Mouse (Mus musculus) MEL (cell line): ENCODE measurements around the gene Diras2. TPM values are rescaled to one million over a fixed set of nuclear protein-coding genes. Genes with fewer than 3 reads are reported as not detected.

Experiments
- DNase-seq: peaks from one replicate; pipeline ENCODE4 v3.0.0; 2011; ENCODE audit warnings: low read depth, low spot score
- H3K27ac ChIP-seq: 2 replicates; pipeline ENCODE4 v1.5.1; 2012; ENCODE audit warnings: low read depth, mild to moderate bottlenecking, control low read depth, low read length, moderate library complexity; ENCODE audit not compliant: control insufficient read depth
- H3K27me3 ChIP-seq, 2 experiments: fragments of 150-350 bp in 1 of 2; sonication (generic) in 1 of 2; 2 replicates each; pipeline ENCODE4 v1.6.1; 2012; ENCODE audit warnings: low read length in 2 of 2, mild to moderate bottlenecking in 2 of 2, improper control_type of control experiment in 1 of 2, moderate library complexity in 1 of 2; ENCODE audit not compliant: insufficient read depth in 2 of 2, control insufficient read depth in 1 of 2
- H3K36me3 ChIP-seq, 2 experiments: 2 replicates each; pipeline ENCODE4 v1.6.1; 2012 to 2014; ENCODE audit warnings: low read length in 2 of 2, improper control_type of control experiment in 1 of 2, inconsistent platforms in 1 of 2, mild to moderate bottlenecking in 1 of 2; ENCODE audit not compliant: insufficient read depth in 2 of 2, control insufficient read depth in 1 of 2
- H3K4me1 ChIP-seq, 2 experiments: fragments of 150-350 bp in 1 of 2; sonication (generic) in 1 of 2; 2 replicates each; pipeline ENCODE4 v1.6.1; 2012; ENCODE audit warnings: low read length in 2 of 2, improper control_type of control experiment in 1 of 2, mild to moderate bottlenecking in 1 of 2; ENCODE audit not compliant: insufficient read depth in 2 of 2, control insufficient read depth in 1 of 2
- H3K4me3 ChIP-seq, 2 experiments: fragments of 150-350 bp in 1 of 2; sonication (generic) in 1 of 2; 2 replicates each; pipeline ENCODE4 v1.5.1; 2012; ENCODE audit warnings: low read depth in 2 of 2, low read length in 2 of 2, mild to moderate bottlenecking in 2 of 2, moderate library complexity in 2 of 2, control low read depth in 1 of 2, improper control_type of control experiment in 1 of 2; ENCODE audit not compliant: control insufficient read depth in 1 of 2, insufficient read depth in 1 of 2
- H3K79me2 ChIP-seq: 2 replicates; pipeline ENCODE4 v1.6.1; 2012; ENCODE audit warnings: mild to moderate bottlenecking, low read length, moderate library complexity; ENCODE audit not compliant: control insufficient read depth, poor library complexity, insufficient read depth
- H3K9ac ChIP-seq: 2 replicates; pipeline ENCODE4 v1.6.1; 2012; ENCODE audit warnings: low read depth, mild to moderate bottlenecking, control low read depth, low read length, moderate library complexity; ENCODE audit not compliant: control insufficient read depth, poor library complexity, severe bottlenecking
- H3K9me3 ChIP-seq: fragments of 150-350 bp; sonication (generic); replicated peaks from 2 replicates; pipeline ENCODE4 v1.6.1; 2012; ENCODE audit warnings: mild to moderate bottlenecking, low read length, improper control_type of control experiment, moderate library complexity; ENCODE audit not compliant: insufficient read depth
- BHLHE40 ChIP-seq: IDR thresholded peaks from 2 replicates; pipeline ENCODE4 v1.6.1; 2012; ENCODE audit warnings: low read depth, mild to moderate bottlenecking, inconsistent platforms, low read length, improper control_type of control experiment, borderline replicate concordance
- CHD2 ChIP-seq: IDR thresholded peaks from 2 replicates; pipeline ENCODE4 v1.6.1; 2011; ENCODE audit warnings: low read length, improper control_type of control experiment
- E2F4 ChIP-seq: IDR thresholded peaks from 2 replicates; pipeline ENCODE4 v1.6.1; 2011; ENCODE audit warnings: low read depth, low read length, improper control_type of control experiment, borderline replicate concordance
- ELF1 ChIP-seq: IDR thresholded peaks from 2 replicates; pipeline ENCODE4 v1.6.1; 2014; ENCODE audit warnings: low read depth, mild to moderate bottlenecking, inconsistent platforms, low read length, improper control_type of control experiment, moderate library complexity
- GABPA ChIP-seq: IDR thresholded peaks from 2 replicates; pipeline ENCODE4 v1.6.1; 2012; ENCODE audit warnings: low read depth, mild to moderate bottlenecking, inconsistent platforms, low read length, improper control_type of control experiment, moderate library complexity
- KAT2A ChIP-seq: conservative IDR thresholded peaks from 2 replicates; pipeline ENCODE4 v1.6.1; 2012; ENCODE audit warnings: low read depth, low read length, improper control_type of control experiment, inconsistent platforms
- MAFK ChIP-seq: IDR thresholded peaks from 2 replicates; pipeline ENCODE4 v1.6.1; 2011; ENCODE audit warnings: low read depth, mild to moderate bottlenecking, low read length, improper control_type of control experiment, borderline replicate concordance
- NRF1 ChIP-seq: IDR thresholded peaks from 2 replicates; pipeline ENCODE4 v1.6.1; 2014; ENCODE audit warnings: low read depth, mild to moderate bottlenecking, inconsistent platforms, low read length, improper control_type of control experiment, moderate library complexity; ENCODE audit not compliant: poor library complexity, insufficient read depth, severe bottlenecking
- POLR2AphosphoS2 ChIP-seq: IDR thresholded peaks from 2 replicates; pipeline ENCODE4 v1.6.1; 2011; ENCODE audit warnings: low read length, improper control_type of control experiment
- RAD21 ChIP-seq: IDR thresholded peaks from 2 replicates; pipeline ENCODE4 v1.6.1; 2011; ENCODE audit warnings: mild to moderate bottlenecking, low read depth, low read length, improper control_type of control experiment
- RCOR1 ChIP-seq: IDR thresholded peaks from 2 replicates; pipeline ENCODE4 v1.6.1; 2012; ENCODE audit warnings: low read depth, mild to moderate bottlenecking, inconsistent platforms, low read length, improper control_type of control experiment
- SMC3 ChIP-seq: IDR thresholded peaks from 2 replicates; pipeline ENCODE4 v1.6.1; 2011; ENCODE audit warnings: low read depth, low read length, improper control_type of control experiment
- ZKSCAN1 ChIP-seq: IDR thresholded peaks from 2 replicates; pipeline ENCODE4 v1.6.1; 2012; ENCODE audit warnings: low read depth, mild to moderate bottlenecking, inconsistent platforms, low read length, improper control_type of control experiment, moderate library complexity
- ZMIZ1 ChIP-seq: IDR thresholded peaks from 2 replicates; pipeline ENCODE4 v1.6.1; 2012; ENCODE audit warnings: low read depth, mild to moderate bottlenecking, inconsistent platforms, low read length, improper control_type of control experiment, moderate library complexity
- ZNF384 ChIP-seq: IDR thresholded peaks from 2 replicates; pipeline ENCODE4 v1.6.1; 2012; ENCODE audit warnings: low read depth, mild to moderate bottlenecking, inconsistent platforms, low read length, improper control_type of control experiment
- polyA plus RNA-seq, 2 experiments: library from polyadenylated mRNA; stranded (reverse) in 1 of 2; unstranded in 1 of 2; fragments of >175 nt in 1 of 2; fragments of >200 nt in 1 of 2; gene quantifications; 2 replicates each; pipeline versions ENCODE4 v1.2.1 to v1.2.4; 2012; ENCODE audit warnings: low replicate concordance in 2 of 2, low read depth in 1 of 2; ENCODE audit not compliant: insufficient read length in 2 of 2, insufficient read depth in 1 of 2, missing spikeins in 1 of 2
- total RNA-seq: library from RNA; depleted of rRNA; stranded (reverse); fragments of 300-350 nt; gene quantifications from 2 replicates; pipeline ENCODE4 v1.2.3, GENCODE M21; 2012

Diras2 gene
- total and polyA plus RNA-seq, 3 experiments: not detected

DNA sequence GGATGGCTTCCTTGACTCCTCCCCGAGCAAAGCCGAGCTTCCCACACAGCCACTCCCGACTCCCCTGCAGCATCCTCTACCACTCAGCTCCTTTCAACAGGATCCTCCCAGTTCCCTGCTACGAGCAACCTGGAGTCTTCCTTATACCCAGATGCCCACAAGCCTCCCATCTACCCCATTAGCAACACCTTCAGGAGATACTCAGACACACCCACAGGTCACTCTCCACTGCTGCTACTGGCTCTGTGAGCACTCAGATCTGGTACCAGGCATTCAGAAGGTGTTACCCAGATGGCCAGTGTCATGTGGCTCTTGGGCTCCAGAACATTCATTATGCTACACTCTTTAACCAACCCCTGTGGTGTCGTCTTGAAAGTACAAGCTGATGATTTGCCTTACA lies 11.7 kb downstream of the Diras2 start:
- H3K4me1 ChIP-seq: no peaks in the 10 kb centered on the region
- no peaks in the 10 kb centered on the region for H3K36me3 ChIP-seq
- no peaks in the 10 kb centered on the region for H3K9me3 ChIP-seq
- H3K9ac ChIP-seq: no peak overlapping the region
- TF ChIP-seq RAD21: no peak
- no peak for TF ChIP-seq RCOR1
- no peak for TF ChIP-seq ZKSCAN1
- TF ChIP-seq NRF1: no peak
- TF ChIP-seq MAFK: no peak
- no peak for TF ChIP-seq GABPA
- no peak for TF ChIP-seq ZMIZ1
- no peak overlapping the region for H3K27ac ChIP-seq
- H3K27me3 ChIP-seq: no peaks in the 10 kb centered on the region
- H3K4me3 ChIP-seq: no peak overlapping the region
- no peak for DNase-seq
- no peaks in the 10 kb centered on the region for H3K79me2 ChIP-seq

DNA sequence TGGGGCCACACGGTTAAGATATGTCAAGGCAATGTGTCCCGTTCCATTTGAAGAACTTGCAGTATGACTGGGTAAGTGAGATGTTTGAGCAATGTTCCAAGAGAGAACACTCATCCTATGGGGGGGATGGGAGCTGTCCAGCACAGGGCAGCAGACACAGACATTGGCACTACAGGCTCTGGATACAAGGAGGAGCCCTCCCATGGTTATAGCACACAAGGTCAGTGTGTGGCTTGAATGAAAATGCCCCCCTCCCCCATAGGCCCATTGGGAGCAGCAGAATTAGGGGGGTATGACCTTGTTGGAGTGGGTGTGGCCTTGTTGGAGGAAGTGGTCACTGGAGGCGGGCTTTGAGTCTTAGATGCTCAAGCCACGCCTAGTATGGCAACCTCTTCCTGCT lies 12.7 kb downstream of the Diras2 start:
- Histone ChIP-seq H3K79me2 (no peaks in the 10 kb centered on the region), H3K36me3 (no peaks in the 10 kb centered on the region), H3K27me3 (no peaks in the 10 kb centered on the region), H3K4me1 (no peaks in the 10 kb centered on the region), H3K4me3 (no peak overlapping the region), H3K9me3 (no peaks in the 10 kb centered on the region), H3K9ac (no peak overlapping the region), H3K27ac (no peak overlapping the region)
- no peak for TF ChIP-seq ZMIZ1
- TF ChIP-seq CHD2: no peak
- DNase-seq: peak; percentile 3

DNA sequence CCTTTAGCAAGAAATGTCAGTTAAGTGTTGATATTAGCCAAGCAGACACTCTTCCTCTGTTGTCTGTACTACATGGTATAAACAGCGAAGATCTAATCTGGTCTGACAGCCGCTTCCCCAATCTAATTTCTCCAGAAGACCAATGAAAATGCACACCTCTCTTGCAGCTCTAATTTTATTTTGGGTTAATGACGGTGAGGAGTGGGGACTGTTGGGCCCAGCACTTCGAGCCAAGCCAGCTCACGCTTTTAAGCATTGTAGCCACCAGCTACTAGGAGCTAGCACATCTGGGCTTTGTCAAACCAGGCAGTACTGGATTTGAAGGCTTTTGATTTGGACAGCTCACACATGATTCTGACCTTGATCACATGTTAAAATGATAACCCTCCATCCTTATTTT lies 14.1 kb downstream of the Diras2 start:
- H3K27ac ChIP-seq: no peak overlapping the region
- no peak for DNase-seq
- H3K4me3 ChIP-seq: no peak overlapping the region
- no peaks in the 10 kb centered on the region for H3K36me3 ChIP-seq
- no peaks in the 10 kb centered on the region for H3K27me3 ChIP-seq
- H3K9ac ChIP-seq: no peak overlapping the region
- no peaks in the 10 kb centered on the region for H3K4me1 ChIP-seq
- H3K79me2 ChIP-seq: no peaks in the 10 kb centered on the region
- TF ChIP-seq E2F4: no peak
- no peak for TF ChIP-seq CHD2
- no peak for TF ChIP-seq POLR2AphosphoS2
- TF ChIP-seq NRF1: no peak
- no peak for TF ChIP-seq ELF1
- no peak for TF ChIP-seq KAT2A
- TF ChIP-seq BHLHE40: no peak
- TF ChIP-seq GABPA: no peak
- no peak for TF ChIP-seq RCOR1
- no peak for TF ChIP-seq SMC3
- TF ChIP-seq ZNF384: no peak
- TF ChIP-seq ZKSCAN1: no peak
- H3K9me3 ChIP-seq: no peaks in the 10 kb centered on the region
